Mouse (Mus musculus): Measurements from ENCODE around the gene Padi3. TPM values are rescaled to one million over a fixed set of nuclear protein-coding genes. Genes with fewer than 3 reads are reported as not detected.

The Padi3 gene
- 0.08 and 0.21 TPM in 2 replicates for polyA plus RNA-seq (2014; fragmentation: Nextera tagmentation; extraction: Ambion mirVana)

GRCm38 (mm10) chr4:140810458-140811260 is at the start of gene Padi3:
TSS of gene Padi3 (minus strand) at chr4:140810648.
- Histone ChIP-seq H3K9me3 (ENCODE audit: control insufficient read depth, low read length) (no peaks in the 10 kb centered on the region), H3K4me3 (ENCODE audit: low read length) (no peak within 1 kb of the TSS), H3K36me3 (ENCODE audit: control insufficient read depth, insufficient read depth, low read length) (no peaks in the 10 kb centered on the region), H3K4me1 (ENCODE audit: control insufficient read depth, insufficient read depth, low read length) (peaks cover 15% of the 10 kb centered on the region; the same call in 1 of the 2 replicates), H3K27me3 (ENCODE audit: control insufficient read depth, insufficient read depth, low read length) (no peaks in the 10 kb centered on the region), H3K9ac (ENCODE audit: low read depth, low read length) (no peak within 1 kb of the TSS), H3K4me2 (replicated peaks; ENCODE audit: low read depth, low read length) (no peak within 1 kb of the TSS), H3K27ac (ENCODE audit: low read depth, low read length) (no peak within 1 kb of the TSS)
- no peak for ATAC-seq (ENCODE audit: low FRiP score, low TSS enrichment)
- WGBS = 69% methylated on average over 15 of the region's 16 CpGs

GRCm38 (mm10) chr4:140859291-140859690 is 48.8 kb upstream of the Padi3 start:
- Histone ChIP-seq H3K9me3 (ENCODE audit: control insufficient read depth, low read length) (no peaks in the 10 kb centered on the region), H3K4me3 (ENCODE audit: low read length) (no peak overlapping the region), H3K36me3 (ENCODE audit: control insufficient read depth, insufficient read depth, low read length) (no peaks in the 10 kb centered on the region), H3K9ac (ENCODE audit: low read depth, low read length) (no peak overlapping the region), H3K27ac (ENCODE audit: low read depth, low read length) (no peak overlapping the region), H3K4me1 (ENCODE audit: control insufficient read depth, insufficient read depth, low read length) (peaks cover 9% of the 10 kb centered on the region; the same call in 1 of the 2 replicates), H3K4me2 (replicated peaks; ENCODE audit: low read depth, low read length) (no peak overlapping the region), H3K27me3 (ENCODE audit: control insufficient read depth, insufficient read depth, low read length) (no peaks in the 10 kb centered on the region)
- no peak; the same call in 1 of the 2 replicates for ATAC-seq (ENCODE audit: low FRiP score, low TSS enrichment)
- WGBS = 54% methylated on average over 11 of the region's 11 CpGs

- H3K27me3 ChIP-seq (ENCODE audit: control insufficient read depth, insufficient read depth, low read length) = no peaks in the 10 kb centered on the region
- H3K4me2 ChIP-seq (replicated peaks; ENCODE audit: low read depth, low read length) = no peak overlapping the region
- H3K36me3 ChIP-seq (ENCODE audit: control insufficient read depth, insufficient read depth, low read length) = no peaks in the 10 kb centered on the region
- WGBS = 82% methylated on average over 7 of the region's 7 CpGs
- H3K9ac ChIP-seq (ENCODE audit: low read depth, low read length) = no peak overlapping the region
- peaks cover 9% of the 10 kb centered on the region; the same call in 1 of the 2 replicates for H3K4me1 ChIP-seq (ENCODE audit: control insufficient read depth, insufficient read depth, low read length)
- no peaks in the 10 kb centered on the region for H3K9me3 ChIP-seq (ENCODE audit: control insufficient read depth, low read length)
- no peak overlapping the region for H3K27ac ChIP-seq (ENCODE audit: low read depth, low read length)
- H3K4me3 ChIP-seq (ENCODE audit: low read length) = no peak overlapping the region
- no peak for ATAC-seq (ENCODE audit: low FRiP score, low TSS enrichment)
These were observed 47.4 kb upstream of the Padi3 start for GRCm38 (mm10) chr4:140857813-140858212.

- H3K27ac ChIP-seq (ENCODE audit: low read depth, low read length) = no peak overlapping the region
- H3K4me3 ChIP-seq (ENCODE audit: low read length) = no peak overlapping the region
- H3K36me3 ChIP-seq (ENCODE audit: control insufficient read depth, insufficient read depth, low read length) = no peaks in the 10 kb centered on the region
- no peaks in the 10 kb centered on the region for H3K27me3 ChIP-seq (ENCODE audit: control insufficient read depth, insufficient read depth, low read length)
- WGBS = 84% methylated on average over 5 of the region's 5 CpGs
- H3K4me1 ChIP-seq (ENCODE audit: control insufficient read depth, insufficient read depth, low read length) = peaks cover 9% of the 10 kb centered on the region; the same call in 1 of the 2 replicates
- no peak overlapping the region for H3K4me2 ChIP-seq (replicated peaks; ENCODE audit: low read depth, low read length)
- ATAC-seq (ENCODE audit: low FRiP score, low TSS enrichment) = no peak
- no peak overlapping the region for H3K9ac ChIP-seq (ENCODE audit: low read depth, low read length)
- H3K9me3 ChIP-seq (ENCODE audit: control insufficient read depth, low read length) = no peaks in the 10 kb centered on the region
These were observed 46.6 kb upstream of the Padi3 start for GRCm38 (mm10) chr4:140857041-140857440.

- no peaks in the 10 kb centered on the region for H3K9me3 ChIP-seq (ENCODE audit: control insufficient read depth, low read length)
- 90% methylated on average over 10 of the region's 10 CpGs for WGBS
- ATAC-seq (ENCODE audit: low FRiP score, low TSS enrichment) = 0 out of 2 replicates have a peak, but pooled peaks have one; percentile 22
- peaks cover 9% of the 10 kb centered on the region; the same call in 1 of the 2 replicates for H3K4me1 ChIP-seq (ENCODE audit: control insufficient read depth, insufficient read depth, low read length)
- no peak overlapping the region for H3K27ac ChIP-seq (ENCODE audit: low read depth, low read length)
- H3K27me3 ChIP-seq (ENCODE audit: control insufficient read depth, insufficient read depth, low read length) = no peaks in the 10 kb centered on the region
- no peak overlapping the region for H3K4me2 ChIP-seq (replicated peaks; ENCODE audit: low read depth, low read length)
- H3K36me3 ChIP-seq (ENCODE audit: control insufficient read depth, insufficient read depth, low read length) = no peaks in the 10 kb centered on the region
- no peak overlapping the region for H3K9ac ChIP-seq (ENCODE audit: low read depth, low read length)
- H3K4me3 ChIP-seq (ENCODE audit: low read length) = no peak overlapping the region
These were observed 44.7 kb upstream of the Padi3 start for GRCm38 (mm10) chr4:140855151-140855550.

- no peaks in the 10 kb centered on the region for H3K27me3 ChIP-seq (ENCODE audit: control insufficient read depth, insufficient read depth, low read length)
- no peak for ATAC-seq (ENCODE audit: low FRiP score, low TSS enrichment)
- no peak overlapping the region for H3K9ac ChIP-seq (ENCODE audit: low read depth, low read length)
- H3K4me1 ChIP-seq (ENCODE audit: control insufficient read depth, insufficient read depth, low read length) = peaks cover 8% of the 10 kb centered on the region; the same call in 1 of the 2 replicates
- H3K9me3 ChIP-seq (ENCODE audit: control insufficient read depth, low read length) = no peaks in the 10 kb centered on the region
- H3K4me3 ChIP-seq (ENCODE audit: low read length) = no peak overlapping the region
- H3K4me2 ChIP-seq (replicated peaks; ENCODE audit: low read depth, low read length) = no peak overlapping the region
- WGBS = 55% methylated on average over 10 of the region's 10 CpGs
- no peaks in the 10 kb centered on the region for H3K36me3 ChIP-seq (ENCODE audit: control insufficient read depth, insufficient read depth, low read length)
- no peak overlapping the region for H3K27ac ChIP-seq (ENCODE audit: low read depth, low read length)
These were observed 44.0 kb upstream of the Padi3 start for GRCm38 (mm10) chr4:140854455-140854864.

GRCm38 (mm10) chr4:140853626-140854025 is 43.2 kb upstream of the Padi3 start:
- no peak overlapping the region for H3K27ac ChIP-seq (ENCODE audit: low read depth, low read length)
- no peak overlapping the region for H3K4me3 ChIP-seq (ENCODE audit: low read length)
- ATAC-seq (ENCODE audit: low FRiP score, low TSS enrichment) = no peak
- no peaks in the 10 kb centered on the region for H3K9me3 ChIP-seq (ENCODE audit: control insufficient read depth, low read length)
- H3K4me1 ChIP-seq (ENCODE audit: control insufficient read depth, insufficient read depth, low read length) = 0 out of 2 replicates have a peak, but pooled peaks cover 2% of the 10 kb centered on the region
- H3K36me3 ChIP-seq (ENCODE audit: control insufficient read depth, insufficient read depth, low read length) = no peaks in the 10 kb centered on the region
- H3K4me2 ChIP-seq (replicated peaks; ENCODE audit: low read depth, low read length) = no peak overlapping the region
- H3K27me3 ChIP-seq (ENCODE audit: control insufficient read depth, insufficient read depth, low read length) = no peaks in the 10 kb centered on the region
- 76% methylated on average over 7 of the region's 8 CpGs for WGBS
- no peak overlapping the region for H3K9ac ChIP-seq (ENCODE audit: low read depth, low read length)

- Histone ChIP-seq H3K27ac (ENCODE audit: low read depth, low read length) (no peak overlapping the region), H3K27me3 (ENCODE audit: control insufficient read depth, insufficient read depth, low read length) (no peaks in the 10 kb centered on the region), H3K9ac (ENCODE audit: low read depth, low read length) (no peak overlapping the region), H3K4me1 (ENCODE audit: control insufficient read depth, insufficient read depth, low read length) (0 out of 2 replicates have a peak, but pooled peaks cover under 1% of the 10 kb centered on the region), H3K9me3 (ENCODE audit: control insufficient read depth, low read length) (no peaks in the 10 kb centered on the region), H3K4me3 (ENCODE audit: low read length) (no peak overlapping the region), H3K4me2 (replicated peaks; ENCODE audit: low read depth, low read length) (no peak overlapping the region), H3K36me3 (ENCODE audit: control insufficient read depth, insufficient read depth, low read length) (no peaks in the 10 kb centered on the region)
- no peak for ATAC-seq (ENCODE audit: low FRiP score, low TSS enrichment)
- WGBS = 74% methylated on average over 11 of the region's 11 CpGs
These were observed 38.9 kb upstream of the Padi3 start for GRCm38 (mm10) chr4:140849310-140849709.

GRCm38 (mm10) chr4:140845666-140846065 is 35.2 kb upstream of the Padi3 start, which contains the start of gene Padi1:
TSS of gene Padi1 (minus strand) at chr4:140845778.
- ATAC-seq (ENCODE audit: low FRiP score, low TSS enrichment) = peak; percentile 24; the same call in 1 of the 2 replicates
- Histone ChIP-seq H3K27ac (ENCODE audit: low read depth, low read length) (no peak within 1 kb of the TSS), H3K4me2 (replicated peaks; ENCODE audit: low read depth, low read length) (no peak within 1 kb of the TSS), H3K4me3 (ENCODE audit: low read length) (no peak within 1 kb of the TSS), H3K9me3 (ENCODE audit: control insufficient read depth, low read length) (no peaks in the 10 kb centered on the region), H3K27me3 (ENCODE audit: control insufficient read depth, insufficient read depth, low read length) (no peaks in the 10 kb centered on the region), H3K36me3 (ENCODE audit: control insufficient read depth, insufficient read depth, low read length) (no peaks in the 10 kb centered on the region), H3K9ac (ENCODE audit: low read depth, low read length) (no peak within 1 kb of the TSS), H3K4me1 (ENCODE audit: control insufficient read depth, insufficient read depth, low read length) (no peaks in the 10 kb centered on the region)
- WGBS = 69% methylated on average over 6 of the region's 6 CpGs

Measured in kidney, embryonic 14.5 days (tissue).